Mouse (Mus musculus) cerebellum, adult 8-10 months (tissue): ENCODE results near the gene Ubxn10.

Source experiments
- DNase-seq: peaks from one replicate; pipeline ENCODE4 v3.0.0; 2022

Ubxn10 gene

DNA sequence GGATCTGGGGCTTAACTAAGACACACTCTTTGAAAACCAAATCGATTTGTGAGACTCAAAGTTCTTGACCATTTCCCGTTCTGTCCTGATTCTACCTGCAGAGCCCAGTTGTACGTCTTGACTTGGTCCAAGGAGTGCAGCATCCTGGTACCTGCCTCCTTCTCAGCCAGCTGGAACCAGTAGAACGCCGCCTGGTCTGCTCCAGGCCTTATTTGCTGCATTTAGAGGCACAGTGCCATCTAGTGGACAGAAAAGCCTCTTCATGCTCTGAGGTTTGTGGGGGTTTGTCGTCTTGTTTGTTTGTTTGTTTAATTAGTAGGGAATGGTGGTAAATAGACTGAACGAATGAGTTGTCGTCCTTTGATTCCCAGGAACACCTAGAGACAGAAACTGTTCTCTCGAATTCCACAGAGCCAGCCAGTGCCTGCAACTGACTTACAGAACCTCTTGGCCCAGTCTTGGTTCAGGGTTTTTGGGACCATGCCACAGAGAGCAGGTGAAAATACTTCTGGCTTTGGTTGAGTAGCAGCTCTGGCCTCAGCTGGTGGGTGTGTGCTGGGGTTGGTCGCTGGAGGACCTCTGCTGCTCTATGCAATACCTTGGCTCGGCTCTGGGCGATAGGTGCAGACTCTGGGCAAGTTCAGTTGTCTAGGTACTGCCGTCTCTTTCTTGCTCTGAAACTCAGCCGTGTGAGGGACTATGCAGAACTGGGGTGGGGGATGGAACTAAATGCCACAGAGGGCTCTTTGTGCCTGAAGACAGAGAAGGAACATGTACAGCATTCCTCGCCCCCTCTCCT, 36.6 kb downstream of the Ubxn10 start:
- peak; percentile 66 for DNase-seq

DNA sequence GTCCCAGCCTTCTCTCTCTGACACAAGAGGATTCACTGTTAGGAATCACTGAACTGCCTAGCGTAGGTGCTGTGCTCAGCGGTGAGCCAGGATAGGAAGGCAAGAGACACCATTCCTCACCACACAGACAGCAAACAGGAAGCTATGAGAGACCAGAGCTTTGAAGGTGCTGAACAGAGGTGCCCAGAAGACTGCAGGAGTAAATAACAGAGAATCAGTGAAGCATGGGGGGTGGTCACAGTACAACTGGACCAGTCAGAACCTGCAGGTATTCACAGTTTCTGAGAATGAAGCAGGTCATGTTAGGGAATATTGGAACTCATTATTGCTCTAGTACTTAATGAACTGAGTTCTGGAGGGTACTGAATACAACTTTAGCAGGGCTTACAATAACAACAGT, 38.7 kb downstream of the Ubxn10 start:
- no peak for DNase-seq

DNA sequence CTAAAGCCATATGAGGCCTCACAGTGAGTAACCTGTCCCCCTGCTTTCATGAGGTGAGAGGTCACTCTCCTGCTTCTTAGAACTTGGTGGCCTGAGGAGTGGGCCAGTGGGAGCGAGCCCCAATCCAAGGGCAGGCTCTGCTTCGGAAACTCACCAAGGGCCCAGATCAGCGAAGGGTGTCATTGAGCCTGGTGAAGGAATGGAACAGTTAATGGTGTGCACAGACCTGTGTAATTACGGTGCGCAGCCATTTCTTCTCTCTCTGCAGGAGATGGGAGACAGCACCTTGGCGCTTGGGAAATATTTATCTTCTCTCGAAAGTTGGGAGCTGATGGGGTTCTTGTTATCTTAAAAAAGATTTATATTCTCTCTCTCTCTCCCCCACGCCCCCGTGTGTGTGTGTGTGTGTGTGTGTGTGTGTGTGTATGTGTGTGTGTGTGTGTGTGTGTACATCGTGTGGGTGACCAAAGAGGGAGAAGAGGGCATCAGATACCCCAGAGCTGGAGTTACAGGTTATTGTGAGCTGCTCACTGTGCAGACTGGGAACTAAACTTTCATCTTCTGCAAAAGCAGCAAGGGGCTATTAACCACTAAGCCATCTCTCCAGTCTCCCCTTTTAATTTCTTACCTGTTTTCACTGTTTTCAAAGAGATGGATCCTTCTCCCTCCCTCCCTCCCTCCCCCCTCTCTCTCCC, 39.7 kb downstream of the Ubxn10 start:
- DNase-seq, result no peak

DNA sequence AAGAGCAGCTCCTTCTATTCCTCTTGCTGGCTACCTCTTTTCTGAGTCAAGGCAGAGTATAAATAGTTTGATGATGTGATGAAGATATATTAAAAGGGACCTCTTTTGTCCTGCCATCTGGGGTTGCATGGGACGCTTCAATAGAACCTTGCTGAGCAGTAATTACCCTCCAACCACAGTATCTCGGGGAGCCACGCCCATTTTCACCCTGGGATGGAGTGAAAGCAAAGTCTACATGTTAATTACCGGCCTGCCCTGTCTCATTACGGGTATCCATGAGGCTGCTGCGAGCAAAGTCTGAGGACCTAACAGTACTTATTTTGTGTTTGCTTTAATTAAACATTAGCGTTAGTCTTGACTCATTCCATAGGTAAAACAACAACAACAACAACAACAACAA, 40.2 kb downstream of the Ubxn10 start:
- no peak for DNase-seq

DNA sequence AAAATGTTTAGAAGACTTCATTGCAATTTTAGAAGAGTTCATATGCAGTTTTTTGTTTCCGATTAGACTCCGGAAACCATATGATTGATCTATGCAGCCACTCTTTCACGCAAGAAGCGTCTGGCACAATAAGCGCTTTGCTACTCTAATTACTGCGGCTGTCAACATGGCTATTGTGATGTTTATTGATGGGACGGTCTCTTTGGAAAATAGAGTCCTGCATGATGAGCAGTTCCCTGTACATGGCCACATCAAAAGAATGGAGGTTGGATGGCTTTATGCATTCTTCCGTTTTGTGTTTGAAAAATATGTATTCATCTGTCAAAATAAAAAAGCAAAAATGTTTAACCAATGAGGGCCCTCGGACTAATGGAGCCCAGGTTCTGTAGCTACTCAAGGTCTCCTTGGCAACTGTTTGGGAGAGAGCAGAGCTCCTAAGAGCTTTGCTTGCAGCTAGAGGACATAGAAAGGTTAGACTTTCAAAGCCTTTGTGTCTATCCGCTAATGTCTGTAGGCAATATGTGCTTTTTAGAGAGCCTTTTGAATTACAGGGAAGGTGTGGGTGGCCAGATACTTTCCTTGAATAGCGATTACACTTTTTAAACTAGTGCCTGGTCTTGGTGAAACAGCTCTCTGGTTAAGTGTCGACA, 43.8 kb downstream of the Ubxn10 start:
- DNase-seq, result no peak

DNA sequence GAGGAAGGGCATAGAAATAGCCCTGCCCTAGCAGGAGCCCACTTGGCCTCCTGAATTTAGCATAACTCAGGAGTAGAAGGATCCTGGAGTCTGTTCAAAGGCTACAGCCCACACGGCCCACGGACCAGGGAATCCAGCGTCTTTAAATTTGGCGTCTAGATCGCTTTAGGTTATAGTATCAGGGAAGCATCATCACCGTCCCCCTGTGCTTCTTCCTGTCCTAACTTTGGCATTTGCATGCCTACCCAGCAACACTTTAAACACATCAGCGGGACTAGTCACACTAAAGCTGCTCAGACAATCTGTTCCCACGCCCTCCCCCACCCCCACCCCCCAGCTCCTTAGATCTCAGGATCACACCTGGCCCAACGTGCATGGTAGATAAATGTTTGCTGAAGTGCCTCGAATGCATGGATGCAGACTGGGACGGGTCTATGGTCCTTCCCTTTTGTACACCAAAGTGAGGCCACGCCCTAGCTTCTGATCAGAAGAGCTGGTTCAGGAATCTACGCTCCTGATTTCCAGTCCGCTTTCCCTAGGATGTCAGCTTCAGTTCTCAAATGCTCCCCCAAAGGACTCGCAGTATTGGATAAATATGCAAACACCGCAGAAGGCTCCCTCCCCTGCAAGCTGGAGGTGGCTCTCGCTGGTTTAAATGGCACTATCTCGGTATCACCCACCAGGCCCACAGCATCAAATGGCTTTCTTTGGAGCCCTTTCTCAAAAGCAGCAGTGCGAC, 45.4 kb downstream of the Ubxn10 start:
- DNase-seq, result no peak

DNA sequence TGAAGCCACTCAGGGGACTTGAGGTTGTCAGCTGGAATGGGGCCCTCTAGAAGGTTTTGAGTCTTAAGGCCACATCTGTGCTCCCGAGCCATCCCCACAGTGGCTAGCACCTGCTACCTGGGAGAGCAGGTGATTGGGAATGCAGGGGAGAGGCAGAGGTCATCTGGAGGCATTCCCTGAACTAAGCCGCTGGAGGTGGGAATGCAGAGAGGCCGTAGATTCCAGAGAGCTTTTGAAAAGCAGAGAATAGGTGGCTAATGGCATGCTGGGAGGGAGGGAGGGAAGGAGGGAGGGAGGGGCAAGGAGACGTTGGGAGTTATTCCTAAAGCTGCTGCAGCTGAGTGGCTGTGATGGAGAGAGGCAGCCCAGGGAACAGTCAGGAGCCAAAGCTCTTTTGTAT, 46.4 kb downstream of the Ubxn10 start:
- no peak for DNase-seq

DNA sequence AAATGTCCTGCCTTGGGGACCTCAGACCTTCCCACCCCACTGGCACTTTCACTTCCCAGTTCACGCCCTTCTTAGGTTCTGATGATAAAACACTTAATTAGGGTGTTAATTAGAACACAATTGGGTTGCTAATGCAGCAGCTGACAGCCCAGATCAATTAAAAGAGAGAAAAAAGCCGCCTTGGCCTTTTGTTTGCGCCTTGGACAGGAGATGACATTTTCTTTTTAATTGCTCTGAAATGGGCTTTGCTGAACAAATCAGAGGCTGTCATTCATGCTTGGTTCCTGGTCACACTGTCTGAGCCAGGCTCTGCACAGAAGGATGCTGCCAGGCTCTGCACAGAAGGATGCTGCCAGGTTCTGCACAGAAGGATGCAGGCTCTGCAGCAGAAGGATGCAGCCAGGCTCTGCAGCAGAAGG, 47.9 kb downstream of the Ubxn10 start:
- no peak for DNase-seq

DNA sequence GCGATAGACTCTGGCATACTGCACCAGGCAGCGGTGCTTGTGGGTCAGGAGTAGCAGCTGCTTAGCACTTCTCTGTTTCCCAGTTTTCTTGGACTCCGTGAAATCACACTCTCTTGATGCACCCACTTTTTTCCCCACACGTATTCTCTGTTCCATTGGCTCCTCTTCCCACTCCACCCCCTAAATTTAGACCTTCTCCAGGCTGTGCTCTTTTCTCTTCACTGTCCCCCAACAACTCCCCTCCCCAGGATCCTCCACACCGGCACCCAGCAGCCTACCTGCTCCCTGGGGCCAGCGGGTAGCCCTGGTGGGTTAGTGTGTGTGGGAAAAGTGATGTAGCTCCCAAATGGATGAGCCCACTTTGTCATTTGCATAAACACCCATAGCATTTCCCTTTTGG, 51.2 kb downstream of the Ubxn10 start:
- no peak for DNase-seq

DNA sequence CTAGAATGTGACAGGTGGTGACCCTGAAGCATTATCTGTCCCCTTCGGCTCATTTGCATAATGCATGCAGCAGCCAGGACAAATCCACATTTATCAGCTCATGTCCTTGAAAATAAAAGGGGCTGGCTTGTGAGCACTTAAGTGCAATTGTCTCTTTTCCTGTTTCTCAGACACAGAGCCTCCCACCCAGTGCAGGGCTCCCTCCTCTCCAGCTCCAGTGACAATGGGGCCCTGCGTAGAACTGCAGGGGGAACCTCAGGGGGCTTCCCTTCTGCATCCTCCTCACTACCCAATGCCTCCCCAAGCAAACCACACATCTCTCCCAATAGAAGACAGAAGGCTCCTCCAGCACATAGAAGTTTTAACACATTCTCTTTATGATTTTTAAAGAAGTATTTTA, 54.2 kb downstream of the Ubxn10 start:
- DNase-seq, result no peak

DNA sequence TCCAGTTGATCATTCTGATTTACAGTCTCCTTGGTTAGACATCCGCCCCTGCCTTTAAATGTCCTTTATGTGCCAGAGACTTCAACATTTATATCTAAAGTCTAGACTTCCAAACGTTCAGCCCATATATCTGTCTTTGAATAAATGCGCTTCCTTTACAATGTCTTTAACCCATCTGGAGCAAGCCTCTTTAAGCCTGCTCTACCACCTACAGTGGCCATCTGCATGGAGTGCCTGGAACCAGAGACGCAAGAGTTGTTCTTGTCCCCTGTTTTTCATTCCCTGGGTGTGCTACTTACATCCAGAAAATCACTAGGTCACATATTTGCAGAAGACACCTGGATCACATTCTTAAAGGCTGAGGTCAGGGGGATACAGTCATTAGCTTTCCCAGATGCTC, 56.8 kb downstream of the Ubxn10 start:
- DNase-seq, result no peak

DNA sequence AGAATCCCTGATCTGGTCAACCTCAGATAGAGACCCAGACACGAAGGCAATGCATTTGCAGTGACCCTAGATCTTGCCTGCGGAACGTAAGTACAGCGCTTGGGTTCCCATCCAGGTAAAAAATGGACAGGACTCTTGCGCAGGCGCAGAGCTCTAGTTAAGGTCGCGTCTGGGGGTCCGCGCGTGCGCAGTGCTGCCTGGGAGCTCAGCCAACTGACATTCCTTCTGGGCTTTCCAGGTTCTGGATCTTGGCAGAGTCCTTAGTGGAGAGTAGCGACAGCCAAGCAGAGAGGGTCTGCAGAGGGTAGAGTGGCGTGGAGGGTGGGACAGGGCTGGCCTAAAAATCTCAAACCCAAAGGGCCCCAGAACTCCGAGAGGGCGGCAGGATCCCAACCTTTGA, 59.4 kb downstream of the Ubxn10 start:
- peak; percentile 42 for DNase-seq

DNA sequence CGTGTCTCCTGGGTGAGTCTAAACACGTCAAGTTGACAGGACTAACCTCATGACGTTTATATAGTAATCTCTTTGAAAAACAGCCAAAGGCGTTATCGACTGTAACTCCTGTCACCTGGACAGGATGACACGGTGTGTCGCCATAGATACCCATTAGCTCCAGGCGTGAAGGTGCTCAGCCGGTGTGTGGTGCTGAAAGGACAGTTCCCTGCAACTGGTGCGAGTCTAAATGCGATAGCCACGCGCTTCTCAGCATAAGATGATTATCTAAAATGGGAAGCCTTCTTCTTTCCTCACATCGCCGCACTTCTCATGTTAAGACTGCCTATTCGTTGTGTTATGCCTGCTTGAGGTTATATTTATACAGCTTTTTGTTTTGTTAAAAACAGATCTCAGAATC, 60.5 kb downstream of the Ubxn10 start:
- no peak for DNase-seq

DNA sequence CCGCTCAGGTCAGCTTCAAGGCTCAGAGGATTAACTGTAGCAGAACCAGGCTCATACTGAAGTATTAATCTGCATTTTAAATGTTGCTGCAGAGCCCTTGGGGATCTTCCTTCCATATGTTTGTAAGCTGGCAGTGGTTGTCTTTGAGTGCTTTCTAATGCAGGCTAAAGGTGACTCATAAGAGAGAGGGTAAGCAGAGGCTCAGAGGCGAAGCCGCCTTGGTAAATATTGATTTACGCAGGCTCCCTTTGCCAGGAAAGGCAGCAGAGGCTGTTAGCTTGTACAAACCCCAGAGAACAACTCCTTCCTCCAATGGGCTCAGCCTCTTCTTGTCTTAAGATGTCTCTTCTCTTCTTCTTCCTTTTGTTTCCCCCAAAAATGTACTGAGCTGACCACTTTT, 64.8 kb downstream of the Ubxn10 start:
- DNase-seq, result no peak

DNA sequence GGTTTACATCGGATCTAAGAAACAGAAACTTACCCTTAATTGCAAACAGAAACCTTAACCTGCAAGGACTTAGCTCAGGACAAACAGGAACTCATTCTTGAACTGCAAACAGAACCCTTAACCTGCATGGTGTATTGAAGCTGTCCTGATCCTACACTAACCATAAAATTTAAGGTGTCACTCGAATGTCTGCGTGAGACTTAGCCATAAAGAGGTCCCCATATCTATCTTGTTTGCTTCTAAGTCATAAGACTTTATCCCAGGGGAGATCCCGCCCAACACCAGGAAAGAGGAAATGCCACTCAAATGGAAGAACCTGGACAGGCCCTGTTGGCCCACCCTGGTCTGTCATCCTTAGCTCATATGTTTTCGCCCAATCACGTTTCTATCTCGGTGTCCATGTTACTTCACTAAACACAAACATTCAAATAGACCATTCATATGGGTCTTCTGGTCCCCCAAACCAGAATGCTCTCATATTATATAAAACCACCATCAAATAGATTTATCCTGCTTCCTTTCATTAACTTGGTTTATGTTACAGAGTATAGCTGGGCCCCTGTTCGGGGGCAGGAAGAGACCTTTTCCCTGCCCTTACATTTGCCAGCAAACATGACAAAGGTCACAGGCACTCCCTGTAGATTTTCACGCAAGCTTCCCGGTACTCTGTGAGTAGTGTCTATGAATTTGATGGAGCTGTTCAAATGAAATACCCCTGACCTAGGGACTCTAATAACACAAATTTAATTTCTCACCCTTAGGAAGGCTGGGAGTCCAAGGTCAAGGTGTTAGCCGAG, 66.7 kb downstream of the Ubxn10 start:
- no peak for DNase-seq

DNA sequence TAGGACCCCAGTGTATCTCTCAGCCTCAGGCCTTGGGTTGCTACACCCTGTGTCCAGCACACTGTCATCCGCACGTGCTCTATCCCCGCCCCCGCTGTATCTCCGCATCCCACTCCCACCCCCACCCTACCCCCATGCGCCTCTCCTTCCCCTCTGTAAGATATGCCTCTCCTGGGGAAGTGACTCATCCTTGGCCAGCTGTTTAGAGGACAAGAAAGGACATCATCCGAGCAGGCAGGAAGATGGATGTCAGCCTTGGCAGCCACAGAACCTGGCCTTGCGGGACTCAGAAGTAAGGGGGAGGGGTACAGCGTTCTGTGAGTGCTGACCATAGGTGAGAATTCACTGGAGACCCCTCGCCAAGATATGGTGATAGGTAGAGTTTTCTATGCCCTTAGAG, 70.4 kb downstream of the Ubxn10 start:
- no peak for DNase-seq

DNA sequence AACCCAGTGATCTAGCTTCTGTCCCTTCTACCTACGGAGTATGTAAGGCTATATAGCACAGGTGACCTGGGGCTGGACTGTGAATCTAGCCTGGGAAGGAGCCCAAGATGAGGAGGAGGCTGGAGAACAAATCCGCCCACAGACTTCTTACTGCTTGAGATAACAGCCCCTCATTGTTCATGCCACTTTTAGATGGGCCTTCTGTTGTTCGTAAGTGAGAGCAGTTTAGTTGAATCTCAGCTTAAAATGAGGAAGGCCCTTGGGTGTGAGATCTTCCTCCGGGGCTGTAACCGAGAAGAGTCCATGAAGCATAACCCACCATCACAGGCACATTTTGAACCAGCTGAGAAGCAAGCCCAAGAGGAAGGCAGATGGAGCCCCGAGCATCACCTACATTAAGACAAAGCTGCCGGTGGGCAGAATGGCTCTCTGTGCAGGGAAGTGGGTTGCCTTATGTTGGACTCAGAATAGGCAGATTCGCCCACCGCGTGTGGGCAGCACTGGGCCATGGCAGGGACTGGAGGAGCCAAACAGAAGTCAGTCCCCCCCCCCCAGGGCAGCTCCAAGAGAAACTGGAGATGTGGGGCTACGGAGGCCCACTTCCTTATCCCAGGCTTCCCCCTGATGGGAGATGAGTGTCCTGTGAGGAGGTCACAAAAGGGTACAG, 76.9 kb downstream of the Ubxn10 start:
- no peak for DNase-seq
